In genomic region chr6:90706490-90706889, GRCm38 (mm10) we compare ENCODE assay signal across 9 mouse cellular contexts.
DNase-seq lines count a peak whose midpoint lies in the region; ATAC-seq and TF ChIP-seq lines count a peak whose summit lies in the region.
"Had no signal": no experiment of that assay in that cellular context is flagged by ENCODE, and none has a peak within 500 bp of the region (broad histone marks: within the 10 kb centered on the region; RNA-seq: fewer than 3 reads in every experiment).

No protein-coding gene starts in this region.

- H3K27ac ChIP-seq in gastrocnemius, adult 2 months = peak overlapping the region; percentile 94
- peak overlapping the region; percentile 75 for H3K27ac ChIP-seq in heart, embryonic 12.5 days (ENCODE audit: poor library complexity, severe bottlenecking)
- H3K27ac ChIP-seq in limb, embryonic 12.5 days = peak overlapping the region; percentile 50

- intact Hi-C loops in gastrocnemius, adult 2 months (cut with DNase I) = no loop called here

- peak overlapping the region; percentile 29 for H3K4me3 ChIP-seq in gastrocnemius, adult 2 months
- H3K4me3 ChIP-seq in heart, embryonic 12.5 days = no peak overlapping the region
- no peak overlapping the region for H3K4me3 ChIP-seq in limb, embryonic 12.5 days (replicated peaks)
- H3K4me3 ChIP-seq: megakaryocyte, embryonic 14.5 days had no signal

- no peak overlapping the region for H3K4me2 ChIP-seq in heart, embryonic 12.5 days
- no peak overlapping the region for H3K4me2 ChIP-seq in limb, embryonic 12.5 days

- H3K27me3 ChIP-seq in heart, embryonic 12.5 days (replicated peaks) = no peaks in the 10 kb centered on the region
- H3K27me3 ChIP-seq in limb, embryonic 12.5 days = no peaks in the 10 kb centered on the region
- H3K27me3 ChIP-seq: megakaryocyte, embryonic 14.5 days had no signal

- H3K4me1 ChIP-seq in heart, embryonic 12.5 days (replicated peaks) = peaks cover 98% of the 10 kb centered on the region
- peaks cover 66% of the 10 kb centered on the region for H3K4me1 ChIP-seq in limb, embryonic 12.5 days (replicated peaks)

- H3K36me3 ChIP-seq in heart, embryonic 12.5 days = no peaks in the 10 kb centered on the region
- H3K36me3 ChIP-seq in limb, embryonic 12.5 days = no peaks in the 10 kb centered on the region

- H3K9ac ChIP-seq in heart, embryonic 12.5 days = no peak overlapping the region
- no peak overlapping the region for H3K9ac ChIP-seq in limb, embryonic 12.5 days (replicated peaks)

- peak; percentile 77 for DNase-seq in gastrocnemius, adult 2 months
- DNase-seq in gastrocnemius, postnatal 4 days (ENCODE audit: low spot score in 2 of 2) = no peak
- DNase-seq in cerebellum, adult 9-11 months = peak; percentile 67
- peak; percentile 35 for DNase-seq in right cerebral cortex, postnatal 4 days
- no peak for DNase-seq in spleen, postnatal 14 days (ENCODE audit: low spot score in 2 of 2)
- DNase-seq in thymus, postnatal 36 days = no peak

- ATAC-seq in heart, embryonic 12.5 days (ENCODE audit: insufficient number of reproducible peaks, low FRiP score) = no peak
- no peak for ATAC-seq in limb, embryonic 12.5 days (ENCODE audit: insufficient number of reproducible peaks, insufficient read depth, low FRiP score, low TSS enrichment, low read depth)

- H3K9me3 ChIP-seq in heart, embryonic 12.5 days (replicated peaks) = no peaks in the 10 kb centered on the region
- H3K9me3 ChIP-seq in limb, embryonic 12.5 days = no peaks in the 10 kb centered on the region
- H3K9me3 ChIP-seq: megakaryocyte, embryonic 14.5 days had no signal

- WGBS in heart, embryonic 12.5 days = 70% methylated on average over 10 of the region's 10 CpGs
- 79% methylated on average over 10 of the region's 10 CpGs for WGBS in limb, embryonic 12.5 days

- TF ChIP-seq CTCF in gastrocnemius, adult 2 months (IDR thresholded peaks at IDR 0.05) = no peak; the same call in 1 of the 2 replicates

Comparison
In these comparisons a context has a peak if more than half of its experiments do, and no peak if none do; other contexts are left out.
1. DNase-seq: peak in gastrocnemius, adult 2 months (single experiment), cerebellum, adult 9-11 months (single experiment) and right cerebral cortex, postnatal 4 days (single experiment); none in gastrocnemius, postnatal 4 days (0 of 2), spleen, postnatal 14 days (0 of 2) and thymus, postnatal 36 days (0 of 2).
2. Peak in every context shown above with its lines, with median percentiles within 50 percentile points of each other: H3K27ac ChIP-seq.